Mouse (Mus musculus): ENCODE results near the gene Phc1. TPM values are rescaled to one million over a fixed set of nuclear protein-coding genes. Genes with fewer than 3 reads are reported as not detected.

Phc1 gene
- total RNA-seq, 2 experiments from 2014 or later = 17.8 to 18.6 TPM

DNA sequence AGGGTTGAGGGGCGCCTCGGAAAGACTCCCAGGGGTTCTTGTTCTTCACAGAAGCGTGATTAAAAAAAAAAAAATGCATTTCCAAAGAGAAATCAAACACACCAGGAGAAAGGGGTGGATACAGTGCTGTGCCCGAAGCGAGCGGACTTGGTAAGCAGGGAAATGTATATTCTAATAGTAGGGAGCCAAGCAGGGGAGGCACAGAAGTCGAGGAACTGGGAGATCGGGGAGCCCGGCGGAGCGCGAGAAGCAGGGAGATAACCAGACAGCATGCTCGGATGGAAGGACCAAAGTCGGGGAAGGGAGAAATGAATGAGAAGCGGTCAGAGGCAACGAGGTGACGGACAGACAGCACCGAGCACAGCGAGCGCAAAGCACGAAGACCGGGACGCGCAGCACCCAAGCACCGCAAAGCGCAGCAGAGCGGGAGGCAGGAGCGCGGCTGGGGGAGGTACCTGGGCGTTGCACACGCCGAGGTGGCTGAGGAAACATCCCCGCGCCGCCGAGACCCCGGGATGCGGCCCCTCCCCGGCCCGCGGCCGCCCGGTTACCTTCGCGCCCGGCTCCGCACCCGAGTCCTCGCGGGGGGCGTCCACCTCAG lies 1.2 kb downstream of the Phc1 start:
- DNase-seq = peak; percentile 74 to 75

DNA sequence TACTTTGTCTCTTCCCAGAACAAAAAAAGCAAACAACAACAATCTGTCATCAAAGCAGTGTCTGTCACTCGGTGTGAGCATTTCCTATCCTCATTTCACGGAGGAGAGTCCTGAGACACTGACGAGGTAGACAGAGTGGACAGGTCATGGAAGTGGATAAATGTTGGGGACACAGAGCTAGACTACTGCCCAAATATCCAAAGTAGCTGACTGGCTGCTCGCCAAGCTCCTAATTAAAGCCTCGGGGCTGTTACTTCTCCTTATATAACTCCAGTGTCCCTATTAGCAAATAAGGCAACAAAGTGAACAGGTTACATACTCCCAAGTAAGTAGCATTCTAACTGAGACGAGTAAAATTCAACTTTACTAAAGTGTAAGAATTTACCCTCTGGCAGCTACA lies 2.8 kb downstream of the Phc1 start:
- peak; percentile 34 to 38 for DNase-seq

DNA sequence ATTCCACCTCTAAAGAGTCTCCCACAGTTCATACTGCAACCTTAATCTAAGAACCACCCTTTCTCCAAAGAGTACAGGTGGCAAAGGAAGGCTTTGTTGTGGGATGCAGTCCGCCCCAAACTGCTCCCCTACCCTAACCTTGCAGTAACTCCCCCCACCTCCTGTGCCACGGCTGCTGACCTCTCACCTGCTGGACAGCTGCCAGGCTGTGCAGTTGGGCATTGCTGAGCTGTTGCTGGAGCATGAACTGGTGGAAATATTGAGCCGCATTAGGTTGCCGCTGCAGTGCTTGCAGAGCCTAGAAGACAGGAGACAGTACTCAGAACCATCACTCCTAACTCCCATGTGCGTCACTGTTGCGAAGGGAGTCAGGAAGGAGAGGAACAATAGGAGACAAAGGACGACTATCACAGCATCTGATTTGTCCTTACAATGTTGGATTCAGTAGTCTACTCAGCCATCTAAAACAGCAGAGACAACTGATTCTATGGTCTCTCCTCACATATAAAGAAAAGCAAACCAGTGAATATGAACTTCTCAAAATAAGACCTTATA lies 5.5 kb downstream of the Phc1 start:
- no peak for DNase-seq

DNA sequence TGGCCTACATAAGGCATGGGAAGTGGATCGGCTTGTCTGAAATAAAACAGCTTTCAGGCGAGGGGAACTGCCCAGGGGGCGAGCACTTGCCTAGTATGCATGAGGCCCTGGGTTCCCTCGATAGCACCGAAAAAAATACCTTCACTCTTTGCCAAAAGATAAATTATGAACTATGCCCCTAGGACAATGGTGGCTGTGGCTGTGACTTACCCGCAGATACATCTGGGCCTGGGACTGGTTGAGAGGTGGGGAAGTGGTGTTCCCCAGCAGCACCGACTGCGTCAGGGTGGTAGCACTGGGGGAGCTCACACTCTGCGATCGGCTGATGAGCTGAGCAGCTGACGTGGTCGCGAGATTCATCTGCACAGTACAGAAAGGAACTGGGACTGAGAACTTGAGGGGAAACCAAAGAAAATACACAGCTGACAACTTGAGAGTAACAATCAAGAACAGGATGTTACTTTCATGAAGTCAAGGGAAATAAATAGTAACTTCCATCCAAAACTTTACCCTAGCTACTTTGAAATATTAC lies 7.2 kb downstream of the Phc1 start:
- peak in 1 of 2 experiments; percentile 9 for DNase-seq

DNA sequence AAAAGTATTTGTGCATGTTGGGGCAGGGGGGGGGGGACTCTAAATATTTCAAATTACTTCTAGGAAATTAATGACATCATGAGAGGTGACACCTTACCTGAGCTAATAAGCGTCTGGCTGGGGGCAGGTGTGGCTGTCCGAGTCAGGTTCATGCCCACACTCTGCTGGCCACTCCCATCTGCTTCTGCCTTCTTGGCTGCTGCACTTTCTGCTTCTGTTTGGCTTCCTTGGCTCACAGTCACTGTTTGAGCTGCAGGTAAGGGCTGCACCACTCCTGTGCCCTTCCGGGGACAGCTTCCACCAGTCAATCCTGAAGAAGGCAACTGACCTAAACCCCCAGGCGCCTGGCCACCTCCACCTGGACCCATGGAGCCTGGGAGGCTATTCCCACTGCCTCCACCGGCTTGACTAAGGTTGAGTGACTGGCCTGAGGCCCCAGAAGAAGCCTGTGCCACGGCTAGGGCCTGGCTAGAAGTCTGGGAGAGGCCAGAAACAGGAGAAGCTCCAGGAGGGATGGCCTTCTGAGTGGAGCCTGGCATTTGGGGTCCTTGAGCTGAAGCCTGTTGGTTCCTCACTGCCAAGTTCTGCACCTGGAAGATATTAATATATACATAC lies 14.9 kb downstream of the Phc1 start:
- DNase-seq = no peak

DNA sequence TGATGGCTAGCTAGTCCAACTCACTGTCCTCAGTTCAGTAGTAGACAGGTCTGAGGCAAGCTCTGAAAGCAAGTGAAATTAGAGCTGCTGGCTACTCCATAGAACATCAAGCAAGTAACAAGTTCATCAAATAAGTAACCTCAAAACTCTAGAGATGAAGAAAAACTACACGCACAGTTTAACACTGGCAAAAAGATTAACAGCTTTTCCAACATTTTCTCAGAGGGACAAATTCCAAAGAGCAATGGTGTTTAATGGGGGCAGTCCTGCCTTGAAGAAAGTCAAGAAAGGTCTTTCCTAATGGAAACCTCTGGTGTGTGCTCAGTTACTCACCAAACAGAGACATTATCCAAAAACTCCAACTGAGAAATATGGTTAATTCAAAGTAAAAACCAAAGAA lies 21.6 kb downstream of the Phc1 start:
- no peak for DNase-seq

DNA sequence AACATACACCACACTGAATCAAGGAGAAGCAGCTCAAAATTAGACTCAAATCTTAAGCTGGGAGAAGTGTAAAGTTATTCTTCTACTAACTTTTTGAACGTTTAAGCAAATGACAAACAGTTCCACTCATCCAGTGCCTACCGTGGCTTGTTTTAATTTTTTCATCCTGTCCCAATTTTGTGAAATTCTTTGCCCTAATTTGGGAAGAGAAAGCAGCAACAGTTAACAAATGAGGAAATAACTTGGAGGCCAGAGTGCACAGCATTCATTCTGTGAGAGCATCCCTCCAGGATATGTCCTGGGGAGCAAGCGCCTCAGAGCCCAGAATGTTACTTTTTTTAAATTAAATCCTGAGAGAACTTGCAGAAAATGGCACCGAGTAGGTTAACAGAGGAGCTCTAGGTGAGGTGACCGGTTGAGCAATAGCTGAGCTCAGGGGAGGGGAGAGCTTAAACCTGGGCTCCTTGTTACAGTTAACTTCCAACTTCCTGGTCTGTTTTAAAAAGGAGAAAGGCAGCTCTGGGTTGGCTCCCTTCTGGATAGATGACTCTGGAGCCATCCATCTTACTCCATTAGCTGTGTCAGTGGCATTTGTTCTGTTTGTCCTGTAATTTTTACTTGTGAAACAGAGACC lies 30.1 kb downstream of the Phc1 start:
- DNase-seq = no peak

DNA sequence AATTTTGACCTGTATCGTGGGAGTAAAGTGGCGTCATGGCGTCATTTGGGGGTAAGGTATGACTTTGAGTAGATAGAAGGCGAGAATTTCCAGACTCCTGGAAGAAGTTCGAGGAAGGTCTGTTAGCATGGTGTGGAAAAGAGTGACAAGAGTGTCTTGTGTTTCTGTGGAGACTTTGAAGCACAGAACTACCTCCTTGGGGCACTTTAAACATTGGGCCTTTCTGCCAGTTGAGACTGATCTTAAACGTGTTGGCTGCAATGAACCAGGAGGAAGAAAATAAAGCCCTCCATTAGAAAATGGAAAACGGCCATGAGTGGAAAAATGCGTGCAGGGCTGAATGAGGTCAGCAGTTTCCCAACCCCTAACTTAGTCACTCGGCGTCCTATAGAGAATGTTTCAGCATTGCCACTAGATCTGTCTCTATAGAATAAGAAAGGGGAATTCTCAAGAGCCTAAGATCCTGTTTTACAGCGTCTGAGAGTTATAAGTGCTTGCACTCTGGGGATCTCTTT lies 30.9 kb downstream of the Phc1 start:
- no peak for DNase-seq

DNA sequence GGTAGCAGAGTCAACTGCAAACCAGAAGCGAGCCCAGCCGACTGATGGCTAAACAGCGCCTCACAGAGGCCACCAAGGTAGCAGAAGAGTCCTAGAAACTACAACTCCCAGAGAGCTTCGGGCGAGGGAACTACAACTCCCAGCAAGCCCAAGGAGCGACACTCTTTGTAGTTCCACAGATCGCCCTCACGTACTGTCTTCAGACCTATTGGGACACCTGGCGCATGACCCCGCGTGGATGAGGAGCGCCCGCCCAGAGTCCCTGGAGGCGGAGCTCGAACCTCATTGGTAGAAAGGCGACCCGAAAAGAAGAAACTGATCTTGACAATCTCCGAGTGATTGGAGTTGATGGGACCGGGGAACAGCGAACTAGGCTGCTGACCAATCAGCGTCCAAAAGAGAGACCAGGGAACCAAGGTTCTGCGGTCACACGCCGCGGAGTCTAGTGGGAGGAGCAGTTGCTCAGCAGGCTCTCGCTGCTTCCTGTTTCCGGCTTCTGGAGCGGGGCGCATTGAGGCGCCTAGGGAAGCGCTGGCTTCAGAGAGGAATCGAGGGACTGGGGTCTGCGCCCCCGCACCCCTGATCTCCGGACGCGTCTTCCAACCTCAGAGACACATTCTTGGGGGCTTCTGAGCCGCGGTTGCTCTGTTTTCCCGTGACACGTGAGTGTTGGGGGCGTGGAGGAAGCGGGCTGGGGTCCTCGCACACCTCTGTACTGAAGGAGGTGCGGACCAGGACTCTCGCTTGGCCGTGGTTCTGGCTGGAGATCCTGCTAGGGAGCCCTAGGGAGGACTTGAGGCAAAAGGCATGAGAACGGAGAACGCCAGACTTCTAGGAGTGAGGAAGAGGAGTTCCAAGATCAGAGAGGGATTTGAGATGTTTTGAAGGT lies 31.6 kb downstream of the Phc1 start, which contains the start of gene M6pr:
TSS of gene M6pr (plus strand) at position 216 of the 889 bp plus-strand sequence.
- peak; percentile 96 to 98 for DNase-seq

DNA sequence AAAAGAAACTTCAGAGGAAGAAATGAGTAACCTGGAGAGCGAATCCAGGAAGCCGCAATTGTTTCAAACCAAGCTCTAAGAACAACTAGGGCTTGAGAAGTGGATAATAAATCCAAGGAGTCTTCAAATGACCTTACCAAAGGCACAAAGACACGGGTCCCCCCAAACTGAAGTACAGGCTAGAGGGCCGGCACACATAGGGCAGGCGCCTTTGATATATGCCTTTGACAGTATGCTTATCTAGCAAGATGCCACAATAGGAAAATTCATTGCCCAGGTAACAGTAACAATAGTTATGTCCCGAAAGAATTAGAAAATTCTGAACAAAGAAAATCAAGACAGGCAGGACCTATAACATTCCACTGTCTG lies 32.2 kb downstream of the Phc1 start:
- no peak for DNase-seq

DNA sequence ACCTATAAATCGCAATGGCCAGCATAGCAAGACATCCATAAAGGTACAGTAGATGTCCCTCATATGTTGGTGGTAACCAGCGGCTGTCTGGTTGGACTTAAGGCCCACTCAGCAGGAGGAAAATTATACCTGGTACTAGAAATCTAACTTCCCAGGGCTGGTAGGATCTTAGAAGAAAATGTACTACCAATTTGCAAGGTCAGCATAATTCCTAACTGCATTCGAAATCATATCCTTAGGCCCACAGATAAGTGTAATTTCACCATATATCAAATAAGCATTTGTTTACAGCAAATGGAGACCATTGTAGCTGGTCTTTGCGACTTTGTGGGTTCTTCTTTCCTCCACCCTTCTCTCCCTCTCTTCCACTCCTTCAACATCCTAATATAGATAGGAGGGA lies 33.7 kb downstream of the Phc1 start:
- DNase-seq = no peak

DNA sequence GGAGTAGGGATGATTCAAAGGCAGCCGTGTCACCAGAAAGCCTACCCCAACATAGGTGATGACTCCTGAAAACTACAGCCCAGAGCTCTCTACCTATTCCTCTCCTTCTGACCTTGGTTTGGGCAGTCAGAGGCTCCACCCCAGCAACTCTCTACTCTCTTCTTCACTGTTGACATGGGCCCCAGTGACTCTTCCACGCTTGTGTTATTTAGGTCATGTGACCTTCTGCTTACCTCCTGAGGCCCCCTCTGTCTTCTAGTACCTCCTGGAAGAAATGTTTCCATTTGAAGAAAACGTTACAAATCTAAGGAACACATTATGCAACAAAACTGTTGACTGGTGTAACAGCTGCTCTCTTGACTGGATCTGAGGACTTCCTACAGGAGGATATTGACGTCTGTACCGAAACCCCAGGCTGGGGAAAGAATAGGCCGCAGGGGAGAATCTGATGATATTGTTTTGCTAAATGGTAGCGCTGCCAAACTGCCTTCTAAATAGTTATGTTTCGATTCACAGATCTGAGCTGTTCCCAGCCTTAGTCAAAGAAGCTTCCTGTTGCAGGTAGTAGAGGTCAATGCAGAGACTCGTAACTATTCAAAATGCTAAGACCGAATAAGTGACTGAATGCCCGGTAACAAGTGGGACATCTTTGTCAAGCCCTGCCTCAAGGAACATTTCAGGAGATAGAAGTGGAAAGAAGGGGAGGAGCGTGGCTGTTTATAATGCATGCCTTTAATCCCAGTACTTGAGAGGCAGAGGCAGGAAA lies 35.4 kb downstream of the Phc1 start:
- no peak for DNase-seq

DNA sequence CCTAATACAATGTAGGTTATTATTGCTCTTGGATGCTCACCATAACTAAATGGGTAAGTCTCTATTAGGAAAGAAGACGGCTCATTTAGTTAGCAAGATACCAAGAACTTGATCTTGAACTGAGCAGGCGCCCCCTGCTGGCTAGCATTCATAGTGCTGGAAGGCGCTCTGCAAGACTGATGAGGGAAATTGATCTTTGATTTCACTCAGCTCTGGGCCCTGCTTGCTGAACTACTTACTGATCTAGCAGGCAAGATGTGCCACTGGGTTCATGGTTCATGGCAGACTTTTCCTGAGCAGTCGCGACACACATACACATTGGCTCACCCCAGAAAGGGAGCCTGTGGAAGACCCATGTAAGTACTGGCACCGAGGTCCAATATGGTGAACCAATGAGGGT lies 36.0 kb downstream of the Phc1 start:
- DNase-seq = peak; percentile 49 to 86

DNA sequence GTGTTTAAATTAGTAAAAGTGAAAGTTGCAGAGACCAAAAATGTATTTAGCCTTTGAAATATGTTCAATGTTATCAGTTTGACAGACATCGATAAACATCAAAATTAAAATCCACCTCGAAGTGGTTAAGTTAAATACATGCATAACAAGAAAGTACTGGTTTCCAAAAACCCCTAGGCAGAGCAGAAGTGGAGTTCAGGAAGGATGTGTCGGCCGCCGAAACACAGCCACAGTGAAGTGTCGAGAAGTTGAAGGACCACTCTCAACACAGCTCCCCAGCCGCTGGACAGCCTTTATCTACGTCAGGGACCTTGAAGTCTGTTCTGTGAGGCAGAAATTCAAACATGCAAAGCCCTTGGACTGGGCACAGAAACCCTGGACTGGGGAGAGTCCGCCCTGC lies 36.8 kb downstream of the Phc1 start:
- no peak for DNase-seq

DNA sequence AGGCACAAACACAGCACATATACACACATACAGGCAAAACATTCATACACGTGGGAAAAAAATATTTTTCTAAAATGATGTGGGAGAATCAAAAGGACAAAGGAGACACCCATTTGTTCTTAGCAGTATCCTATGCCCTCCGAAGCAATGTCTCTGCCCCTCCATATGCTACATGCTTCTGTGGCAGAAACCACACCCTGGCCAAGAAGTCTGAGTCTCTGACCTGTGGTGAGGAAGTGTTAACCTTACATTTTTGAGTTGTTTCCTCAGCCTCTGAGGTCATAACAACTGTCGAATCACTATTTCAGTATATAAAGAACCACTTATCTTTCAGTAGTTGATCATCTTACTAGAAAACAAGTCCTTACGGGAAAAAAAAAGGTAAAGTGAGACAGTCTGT lies 37.7 kb downstream of the Phc1 start:
- no peak for DNase-seq

DNA sequence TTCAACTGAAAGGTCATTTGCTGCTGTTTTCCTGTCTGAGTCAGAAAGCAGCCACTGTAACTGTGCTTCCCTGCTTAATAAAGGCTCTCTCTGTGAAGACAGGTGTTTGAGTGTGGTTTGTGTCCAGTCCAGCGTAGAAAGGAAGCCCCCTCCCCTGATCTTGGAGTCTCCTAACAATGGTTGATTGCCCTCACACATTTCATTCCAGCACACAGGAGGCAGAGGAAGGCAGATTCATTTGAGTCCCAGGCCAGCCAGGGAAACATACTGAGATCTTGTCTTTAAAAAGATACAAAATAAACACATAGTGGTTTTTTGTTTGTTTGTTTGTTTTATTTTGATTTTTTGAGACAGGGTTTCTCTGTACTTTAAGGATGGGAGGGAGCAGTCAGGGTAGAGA lies 38.2 kb downstream of the Phc1 start:
- DNase-seq = no peak

DNA sequence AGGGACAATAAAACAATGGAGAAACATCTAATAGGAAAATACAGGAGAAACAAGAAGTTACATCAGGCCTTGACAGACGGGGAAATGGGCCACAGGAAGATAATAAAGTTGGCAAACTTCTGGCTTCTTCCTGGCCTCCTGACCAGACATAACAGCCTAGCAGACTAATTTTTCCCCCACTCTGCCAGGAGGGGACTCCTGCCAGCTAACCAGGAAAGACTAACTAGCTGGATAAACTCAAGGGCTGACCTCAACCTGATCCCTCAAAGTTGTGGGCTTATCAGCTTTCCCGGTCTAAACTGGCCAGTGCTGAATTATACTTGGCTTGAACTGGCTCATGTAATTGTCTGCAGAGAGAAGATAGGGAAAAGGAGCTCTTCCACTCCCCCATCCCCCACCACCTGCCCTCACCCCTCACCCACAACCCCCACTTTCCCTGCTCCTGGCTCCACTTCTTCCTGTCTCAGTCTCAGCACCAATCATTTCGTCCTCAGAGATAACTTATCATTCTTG lies 40.7 kb downstream of the Phc1 start:
- DNase-seq = peak in 1 of 2 experiments; percentile 21

DNA sequence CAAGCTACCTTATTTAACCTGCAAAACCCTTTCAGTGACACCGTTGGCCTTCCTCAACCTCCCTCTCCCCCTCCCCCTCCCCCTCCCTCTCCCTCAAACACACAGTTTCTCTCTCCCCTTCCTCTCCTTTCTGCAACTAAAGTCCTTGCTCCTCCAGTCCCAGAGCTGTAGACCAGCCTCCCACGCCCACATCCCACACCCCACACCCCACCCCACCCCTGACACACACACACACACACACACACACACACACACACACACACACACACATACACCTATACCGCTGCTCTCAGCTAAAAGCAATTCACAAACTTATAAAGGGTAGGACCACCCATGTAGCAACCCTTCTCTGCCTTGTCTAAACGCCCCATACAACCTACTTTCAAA lies 42.1 kb downstream of the Phc1 start:
- DNase-seq = no peak

DNA sequence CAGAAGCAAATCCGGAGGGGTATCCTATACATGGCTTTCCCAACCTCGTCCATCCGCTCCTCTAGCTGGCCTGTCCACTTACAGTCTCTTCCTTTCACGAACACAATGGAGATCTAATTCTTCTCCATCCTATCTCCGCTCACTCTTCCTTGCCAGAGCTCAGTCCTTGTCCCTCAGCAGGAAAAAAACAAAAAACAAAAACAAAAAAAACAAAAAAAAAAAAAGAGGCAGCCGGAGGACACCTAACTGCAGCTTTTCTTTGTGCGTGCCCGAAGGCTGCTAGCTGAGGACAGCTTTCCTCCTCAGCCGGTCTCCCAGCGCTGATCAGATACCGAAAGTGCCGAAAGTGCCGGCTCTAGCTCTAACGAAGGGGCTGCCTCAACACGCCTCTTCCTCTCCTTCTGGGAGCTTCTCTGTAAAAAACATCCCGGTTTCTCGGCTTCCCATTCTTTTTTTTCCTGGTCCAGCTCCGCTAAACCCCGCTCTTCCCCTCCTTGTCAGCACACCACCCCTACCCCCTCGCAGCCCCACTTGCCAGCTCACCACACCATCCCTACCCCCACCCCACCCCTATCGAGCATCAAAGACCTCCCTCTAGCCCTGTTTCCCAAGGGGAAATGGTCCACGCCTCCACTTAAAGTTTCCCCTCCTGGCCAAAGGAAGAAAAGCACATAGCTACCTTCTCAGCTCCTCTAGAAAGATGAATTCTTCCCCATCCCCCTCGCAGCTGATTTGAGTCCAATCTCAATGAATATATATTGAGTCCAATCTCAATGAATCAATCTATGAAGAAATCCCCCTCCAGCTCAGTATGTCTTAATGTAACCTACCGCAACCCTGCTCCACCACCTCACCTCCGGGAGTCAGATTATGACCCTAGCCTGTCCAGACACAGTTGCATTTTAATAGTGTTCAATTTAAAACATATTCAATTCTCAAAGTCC lies 42.8 kb downstream of the Phc1 start:
- peak in 1 of 2 experiments; percentile 20 for DNase-seq

DNA sequence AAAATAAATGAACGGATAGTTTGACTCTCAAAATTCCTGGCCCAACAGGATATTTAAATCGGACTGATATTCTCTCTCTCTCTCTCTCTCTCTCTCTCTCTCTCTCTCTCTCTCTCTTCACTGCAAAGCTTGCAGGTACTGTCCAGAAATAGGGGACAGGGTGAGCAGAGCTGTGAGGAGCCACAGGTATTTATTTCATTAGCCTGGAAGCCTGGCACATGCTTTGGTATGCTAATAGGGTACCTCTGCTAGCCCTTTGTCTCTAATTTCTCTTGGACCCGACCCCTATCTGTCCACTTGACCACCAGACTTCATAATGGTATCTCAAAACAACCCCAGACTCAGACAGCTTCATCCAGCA lies 43.5 kb downstream of the Phc1 start:
- DNase-seq = no peak
